Mouse (Mus musculus): ENCODE results near the gene Vps36.

The Vps36 gene

GRCm38 (mm10) chr8:22214826-22215225, 22.2 kb downstream of the Vps36 start:
- no peak for DNase-seq (ENCODE audit: low spot score)

- no peak for DNase-seq (ENCODE audit: low spot score)
These were observed 33.8 kb downstream of the Vps36 start for GRCm38 (mm10) chr8:22226361-22226760.

- peak; percentile 8 for DNase-seq (ENCODE audit: low spot score)
These were observed 34.7 kb downstream of the Vps36 start, which contains the start of gene Thsd1 for GRCm38 (mm10) chr8:22227061-22227877. Gene Thsd1 (plus strand): TSS chr8:22227313.

- no peak for DNase-seq (ENCODE audit: low spot score)
These were observed 36.0 kb downstream of the Vps36 start for GRCm38 (mm10) chr8:22228621-22229020.

- no peak for DNase-seq (ENCODE audit: low spot score)
These were observed 50.4 kb downstream of the Vps36 start for GRCm38 (mm10) chr8:22242986-22243385.

- DNase-seq (ENCODE audit: low spot score), result no peak
These were observed 53.1 kb downstream of the Vps36 start for GRCm38 (mm10) chr8:22245663-22246062.

- DNase-seq (ENCODE audit: low spot score), result peak; percentile 19
These were observed 55.3 kb downstream of the Vps36 start for GRCm38 (mm10) chr8:22247956-22248355.

GRCm38 (mm10) chr8:22249080-22249479, 56.5 kb downstream of the Vps36 start:
- DNase-seq (ENCODE audit: low spot score), result no peak

GRCm38 (mm10) chr8:22258946-22259450, 66.4 kb downstream of the Vps36 start:
- no peak for DNase-seq (ENCODE audit: low spot score)

- no peak for DNase-seq (ENCODE audit: low spot score)
These were observed 66.9 kb downstream of the Vps36 start for GRCm38 (mm10) chr8:22259531-22259930.

GRCm38 (mm10) chr8:22260091-22260722, 67.6 kb downstream of the Vps36 start:
- DNase-seq (ENCODE audit: low spot score), result no peak

- no peak for DNase-seq (ENCODE audit: low spot score)
These were observed 69.7 kb downstream of the Vps36 start for GRCm38 (mm10) chr8:22262267-22262666.

GRCm38 (mm10) chr8:22264292-22264691, 71.7 kb downstream of the Vps36 start:
- DNase-seq (ENCODE audit: low spot score), result no peak

- DNase-seq (ENCODE audit: low spot score), result no peak
These were observed 72.2 kb downstream of the Vps36 start for GRCm38 (mm10) chr8:22264787-22265186.

GRCm38 (mm10) chr8:22265194-22265593, 72.6 kb downstream of the Vps36 start:
- no peak for DNase-seq (ENCODE audit: low spot score)

GRCm38 (mm10) chr8:22266809-22267208, 74.2 kb downstream of the Vps36 start:
- DNase-seq (ENCODE audit: low spot score), result no peak

Data from layer of hippocampus, adult 11-12 months (tissue).